In genomic region chr13:13415120-13416006, GRCm38 (mm10) we compare ENCODE assay signal across 8 mouse cellular contexts. TPM values are rescaled to one million over a fixed set of nuclear protein-coding genes. Genes with fewer than 3 reads are reported as not detected.
DNase-seq lines count a peak whose midpoint lies in the region; ATAC-seq and TF ChIP-seq lines count a peak whose summit lies in the region.
"Not testable (repeated sequence)": the region's sequence is repeated elsewhere in the genome, so short reads cannot be mapped to it uniquely, and the experiment has no call there.

No protein-coding gene starts in this region.

- WGBS in hindbrain, postnatal 0 days: 39% methylated on average over 22 of the region's 23 CpGs
- WGBS in lung, adult 2 months: 25% methylated on average over 23 of the region's 23 CpGs
- 37% methylated on average over 23 of the region's 23 CpGs for WGBS in neural tube, embryonic 13.5 days

- H3K27me3 ChIP-seq in hindbrain, postnatal 0 days (ENCODE audit: insufficient read depth, low read length); neural tube, embryonic 13.5 days: not testable (repeated sequence)

- peak; percentile 63 for TF ChIP-seq CTCF in gastrocnemius, adult 2 months (IDR thresholded peaks at IDR 0.05)
- TF ChIP-seq CTCF in hindbrain, postnatal 0 days (IDR thresholded peaks at IDR 0.05; ENCODE audit: low read depth): peak; percentile 56
- TF ChIP-seq CTCF in lung, adult 2 months (IDR thresholded peaks at IDR 0.05; ENCODE audit: insufficient read depth, low read length): peak; percentile 45

- H3K9ac ChIP-seq in hindbrain, postnatal 0 days (replicated peaks; ENCODE audit: low read length); neural tube, embryonic 13.5 days: not testable (repeated sequence)

- not testable (repeated sequence) for H3K9me3 ChIP-seq in hindbrain, postnatal 0 days (ENCODE audit: low read length); neural tube, embryonic 13.5 days

- not testable (repeated sequence) for H3K36me3 ChIP-seq in hindbrain, postnatal 0 days (ENCODE audit: insufficient read depth, low read length); neural tube, embryonic 13.5 days

- not testable (repeated sequence) for H3K4me3 ChIP-seq in gastrocnemius, adult 2 months; hindbrain, postnatal 0 days (ENCODE audit: low read length); lung, adult 2 months (replicated peaks; ENCODE audit: extremely low read depth, low read depth, low read length); neural tube, embryonic 13.5 days

- not testable (repeated sequence) for TF ChIP-seq POLR2A in lung, adult 2 months (IDR thresholded peaks at IDR 0.05; ENCODE audit: borderline replicate concordance, extremely low read depth, low read depth, low read length)

- H3K4me1 ChIP-seq in hindbrain, postnatal 0 days (ENCODE audit: insufficient read depth, low read length); lung, adult 2 months (ENCODE audit: control insufficient read depth, insufficient read depth, low read length); neural tube, embryonic 13.5 days (replicated peaks): not testable (repeated sequence)

- intact Hi-C loops in gastrocnemius, adult 2 months (cut with DNase I): loop anchor here (2.0 kb wide), 1 partner anchor 941 kb away; no protein-coding TSS in a partner anchor

- not testable (repeated sequence) for H3K27ac ChIP-seq in gastrocnemius, adult 2 months; hindbrain, postnatal 0 days; neural tube, embryonic 13.5 days (replicated peaks)

- H3K4me2 ChIP-seq in hindbrain, postnatal 0 days (ENCODE audit: low read depth, low read length): not testable (repeated sequence)
- peak overlapping the region; percentile 20; the same call in 1 of the 2 replicates for H3K4me2 ChIP-seq in neural tube, embryonic 13.5 days

- peak; percentile 72 for DNase-seq in ZHBTc4 (ENCODE audit: low read depth, low spot score)
- DNase-seq in cerebellum, postnatal 4 days (ENCODE audit: low spot score in 2 of 2): peak; percentile 42 to 61
- DNase-seq in gastrocnemius, adult 2 months: peak; percentile 24
- DNase-seq in hindbrain, postnatal 0 days (ENCODE audit: low spot score): peak; percentile 68
- DNase-seq in layer of hippocampus, postnatal 10 days (ENCODE audit: low spot score in 2 of 2): peak; percentile 58 to 74
- peak; percentile 42 for DNase-seq in lung, adult 2 months
- peak; percentile 18 for DNase-seq in thymus, postnatal 25 days

- ATAC-seq in hindbrain, postnatal 0 days: peak; percentile 82
- peak; percentile 56 for ATAC-seq in neural tube, embryonic 13.5 days (ENCODE audit: low read depth)

RNA-seq across cellular contexts. Expression of gene Gpr137b, which starts 21.5 kb away (rescaled TPM):
- total RNA-seq in gastrocnemius, adult 2 months (2021): 1 to 10 TPM; 2.2 to 3.0 TPM
- 20.9 and 32.0 TPM in 2 replicates for total RNA-seq in hindbrain, postnatal 0 days (2014; rRNA removed)
- 23.3 and 23.5 TPM in 2 replicates for polyA plus RNA-seq in hindbrain, postnatal 0 days (2015; fragmentation: Nextera tagmentation; extraction: Ambion mirVana)
- total RNA-seq in layer of hippocampus, postnatal 10 days (2021): 10 to 100 TPM; 20.0 to 21.9 TPM
- polyA plus RNA-seq in lung, adult 2 months (2012; rRNA removed): 74.3 and 86.0 TPM in 2 replicates
- polyA plus RNA-seq in neural tube, embryonic 13.5 days (2015; fragmentation: Nextera tagmentation; extraction: Ambion mirVana): 25.0 and 26.1 TPM in 2 replicates

RNA-seq across cellular contexts. Expression of gene Nid1, which starts 22.0 kb away (rescaled TPM):
- total RNA-seq in gastrocnemius, adult 2 months (2021): 10 to 100 TPM; 37.3 to 49.2 TPM
- total RNA-seq in hindbrain, postnatal 0 days (2014; rRNA removed): 120 and 136 TPM in 2 replicates
- polyA plus RNA-seq in hindbrain, postnatal 0 days (2015; fragmentation: Nextera tagmentation; extraction: Ambion mirVana): 51.9 and 56.7 TPM in 2 replicates
- total RNA-seq in layer of hippocampus, postnatal 10 days (2021): 10 to 100 TPM; 28.3 to 29.5 TPM
- 94.2 and 96.7 TPM in 2 replicates for polyA plus RNA-seq in lung, adult 2 months (2012; rRNA removed)
- polyA plus RNA-seq in neural tube, embryonic 13.5 days (2015; fragmentation: Nextera tagmentation; extraction: Ambion mirVana): 53.1 and 54.8 TPM in 2 replicates

Comparison
In these comparisons a context has a peak if more than half of its experiments do, and no peak if none do; other contexts are left out.
1. DNase-seq: peak in every context shown above with its lines; median percentile 72 in ZHBTc4; 68 in hindbrain, postnatal 0 days; 66 in layer of hippocampus, postnatal 10 days; 52 in cerebellum, postnatal 4 days; 42 in lung, adult 2 months; 24 in gastrocnemius, adult 2 months; 18 in thymus, postnatal 25 days.